Mouse (Mus musculus): ENCODE results near the gene Plvap. TPM values are rescaled to one million over a fixed set of nuclear protein-coding genes. Genes with fewer than 3 reads are reported as not detected.

Gene Plvap
- polyA plus RNA-seq, 1 experiment from 2014 or later, result 59.0 TPM

GRCm38 (mm10) chr8:71550754-71551153 lies 39.2 kb upstream of the Plvap start:
- Histone ChIP-seq H3K4me3 (ENCODE audit: low read depth, low read length) (no peak overlapping the region), H3K4me1 (ENCODE audit: control insufficient read depth, insufficient read depth, low read length) (no peaks in the 10 kb centered on the region), H3K9ac (ENCODE audit: low read depth, low read length) (no peak overlapping the region), H3K36me3 (ENCODE audit: control insufficient read depth, insufficient read depth, low read length) (peaks cover 28% of the 10 kb centered on the region), H3K4me2 (ENCODE audit: low read depth, low read length) (no peak overlapping the region), H3K27me3 (replicated peaks; ENCODE audit: control insufficient read depth, insufficient read depth, low read length) (0 out of 2 replicates have a peak, but pooled peaks cover 4% of the 10 kb centered on the region), H3K9me3 (ENCODE audit: control insufficient read depth, low read length) (no peaks in the 10 kb centered on the region), H3K27ac (replicated peaks; ENCODE audit: low read depth, low read length) (no peak overlapping the region)
- no peak for DNase-seq (ENCODE audit: low spot score)
- ATAC-seq (ENCODE audit: low read depth), result no peak
- 69% methylated on average over 7 of the region's 7 CpGs for WGBS

GRCm38 (mm10) chr8:71547590-71547989 lies 36.0 kb upstream of the Plvap start:
- DNase-seq (ENCODE audit: low spot score) (no peak), ATAC-seq (ENCODE audit: low read depth) (no peak)
- H3K36me3 ChIP-seq (ENCODE audit: control insufficient read depth, insufficient read depth, low read length), result peaks cover 36% of the 10 kb centered on the region
- H3K4me2 ChIP-seq (ENCODE audit: low read depth, low read length), result no peak overlapping the region
- H3K4me1 ChIP-seq (ENCODE audit: control insufficient read depth, insufficient read depth, low read length), result peaks cover 7% of the 10 kb centered on the region
- H3K27me3 ChIP-seq (replicated peaks; ENCODE audit: control insufficient read depth, insufficient read depth, low read length), result no peaks in the 10 kb centered on the region
- H3K4me3 ChIP-seq (ENCODE audit: low read depth, low read length), result no peak overlapping the region
- 90% methylated on average over 7 of the region's 7 CpGs for WGBS
- H3K9ac ChIP-seq (ENCODE audit: low read depth, low read length), result no peak overlapping the region
- no peaks in the 10 kb centered on the region for H3K9me3 ChIP-seq (ENCODE audit: control insufficient read depth, low read length)
- no peak overlapping the region for H3K27ac ChIP-seq (replicated peaks; ENCODE audit: low read depth, low read length)

GRCm38 (mm10) chr8:71545053-71545452 lies 33.5 kb upstream of the Plvap start:
- Histone ChIP-seq H3K27me3 (replicated peaks; ENCODE audit: control insufficient read depth, insufficient read depth, low read length) (no peaks in the 10 kb centered on the region), H3K9me3 (ENCODE audit: control insufficient read depth, low read length) (no peaks in the 10 kb centered on the region), H3K36me3 (ENCODE audit: control insufficient read depth, insufficient read depth, low read length) (peaks cover 36% of the 10 kb centered on the region), H3K9ac (ENCODE audit: low read depth, low read length) (no peak overlapping the region), H3K4me1 (ENCODE audit: control insufficient read depth, insufficient read depth, low read length) (peaks cover 7% of the 10 kb centered on the region), H3K4me3 (ENCODE audit: low read depth, low read length) (no peak overlapping the region), H3K4me2 (ENCODE audit: low read depth, low read length) (no peak overlapping the region), H3K27ac (replicated peaks; ENCODE audit: low read depth, low read length) (no peak overlapping the region)
- 86% methylated on average over 10 of the region's 11 CpGs for WGBS
- no peak for DNase-seq (ENCODE audit: low spot score)
- no peak for ATAC-seq (ENCODE audit: low read depth)

- DNase-seq (ENCODE audit: low spot score) (no peak), ATAC-seq (ENCODE audit: low read depth) (no peak)
- H3K4me2 ChIP-seq (ENCODE audit: low read depth, low read length), result peak overlapping the region; percentile 82
- peaks cover 34% of the 10 kb centered on the region for H3K36me3 ChIP-seq (ENCODE audit: control insufficient read depth, insufficient read depth, low read length)
- 84% methylated on average over 9 of the region's 9 CpGs for WGBS
- H3K27me3 ChIP-seq (replicated peaks; ENCODE audit: control insufficient read depth, insufficient read depth, low read length), result no peaks in the 10 kb centered on the region
- H3K9ac ChIP-seq (ENCODE audit: low read depth, low read length), result peak overlapping the region; percentile 82; the same call in 1 of the 2 replicates
- peak overlapping the region; percentile 93 for H3K4me3 ChIP-seq (ENCODE audit: low read depth, low read length)
- H3K4me1 ChIP-seq (ENCODE audit: control insufficient read depth, insufficient read depth, low read length), result peaks cover 7% of the 10 kb centered on the region
- H3K27ac ChIP-seq (replicated peaks; ENCODE audit: low read depth, low read length), result no peak overlapping the region
- H3K9me3 ChIP-seq (ENCODE audit: control insufficient read depth, low read length), result no peaks in the 10 kb centered on the region
Measured at GRCm38 (mm10) chr8:71543755-71544154, 32.2 kb upstream of the Plvap start.

- H3K4me2 ChIP-seq (ENCODE audit: low read depth, low read length), result peak within 1 kb of the TSS; percentile 82
- H3K9ac ChIP-seq (ENCODE audit: low read depth, low read length), result peak within 1 kb of the TSS; percentile 82
- 0% methylated on average over 21 of the region's 55 CpGs for WGBS
- no peak within 1 kb of the TSS; the same call in 1 of the 2 replicates for H3K27ac ChIP-seq (replicated peaks; ENCODE audit: low read depth, low read length)
- H3K36me3 ChIP-seq (ENCODE audit: control insufficient read depth, insufficient read depth, low read length), result peaks cover 25% of the 10 kb centered on the region
- DNase-seq (ENCODE audit: low spot score) (peak; percentile 100), ATAC-seq (ENCODE audit: low read depth) (peak; percentile 97)
- no peaks in the 10 kb centered on the region for H3K27me3 ChIP-seq (replicated peaks; ENCODE audit: control insufficient read depth, insufficient read depth, low read length)
- no peaks in the 10 kb centered on the region for H3K9me3 ChIP-seq (ENCODE audit: control insufficient read depth, low read length)
- peaks cover 10% of the 10 kb centered on the region for H3K4me1 ChIP-seq (ENCODE audit: control insufficient read depth, insufficient read depth, low read length)
- peak within 1 kb of the TSS; percentile 93 for H3K4me3 ChIP-seq (ENCODE audit: low read depth, low read length)
Measured at GRCm38 (mm10) chr8:71542632-71543343, 31.2 kb upstream of the Plvap start, which contains the start of gene Mvb12a. Gene Mvb12a (plus strand): TSS chr8:71542922.

GRCm38 (mm10) chr8:71537028-71537867 lies 25.7 kb upstream of the Plvap start, which contains the start of gene Bst2:
Gene Bst2 (minus strand): TSS chr8:71537456.
- Histone ChIP-seq H3K4me1 (ENCODE audit: control insufficient read depth, insufficient read depth, low read length) (peaks cover 7% of the 10 kb centered on the region; the same call in 1 of the 2 replicates), H3K9ac (ENCODE audit: low read depth, low read length) (peak within 1 kb of the TSS; percentile 54), H3K27ac (replicated peaks; ENCODE audit: low read depth, low read length) (peak within 1 kb of the TSS; percentile 59), H3K4me3 (ENCODE audit: low read depth, low read length) (peak within 1 kb of the TSS; percentile 44), H3K36me3 (ENCODE audit: control insufficient read depth, insufficient read depth, low read length) (no peaks in the 10 kb centered on the region), H3K27me3 (replicated peaks; ENCODE audit: control insufficient read depth, insufficient read depth, low read length) (no peaks in the 10 kb centered on the region), H3K4me2 (ENCODE audit: low read depth, low read length) (peak within 1 kb of the TSS; percentile 67), H3K9me3 (ENCODE audit: control insufficient read depth, low read length) (no peaks in the 10 kb centered on the region)
- 3% methylated on average over 35 of the region's 37 CpGs for WGBS
- peak; percentile 89 for ATAC-seq (ENCODE audit: low read depth)
- DNase-seq (ENCODE audit: low spot score), result peak; percentile 97

- H3K27ac ChIP-seq (replicated peaks; ENCODE audit: low read depth, low read length), result no peak overlapping the region
- no peak overlapping the region for H3K4me2 ChIP-seq (ENCODE audit: low read depth, low read length)
- H3K36me3 ChIP-seq (ENCODE audit: control insufficient read depth, insufficient read depth, low read length), result no peaks in the 10 kb centered on the region
- DNase-seq (ENCODE audit: low spot score) (no peak), ATAC-seq (ENCODE audit: low read depth) (no peak)
- H3K4me1 ChIP-seq (ENCODE audit: control insufficient read depth, insufficient read depth, low read length), result peaks cover 8% of the 10 kb centered on the region; the same call in 1 of the 2 replicates
- no peak overlapping the region for H3K9ac ChIP-seq (ENCODE audit: low read depth, low read length)
- no peaks in the 10 kb centered on the region for H3K9me3 ChIP-seq (ENCODE audit: control insufficient read depth, low read length)
- H3K27me3 ChIP-seq (replicated peaks; ENCODE audit: control insufficient read depth, insufficient read depth, low read length), result no peaks in the 10 kb centered on the region
- no peak overlapping the region for H3K4me3 ChIP-seq (ENCODE audit: low read depth, low read length)
- 60% methylated on average over 5 of the region's 5 CpGs for WGBS
Measured at GRCm38 (mm10) chr8:71535663-71536062, 24.1 kb upstream of the Plvap start.

GRCm38 (mm10) chr8:71534263-71534810 lies 22.8 kb upstream of the Plvap start:
- 46% methylated on average over 3 of the region's 3 CpGs for WGBS
- no peaks in the 10 kb centered on the region for H3K9me3 ChIP-seq (ENCODE audit: control insufficient read depth, low read length)
- no peak overlapping the region for H3K4me3 ChIP-seq (ENCODE audit: low read depth, low read length)
- peaks cover 11% of the 10 kb centered on the region; the same call in 1 of the 2 replicates for H3K4me1 ChIP-seq (ENCODE audit: control insufficient read depth, insufficient read depth, low read length)
- no peak overlapping the region for H3K4me2 ChIP-seq (ENCODE audit: low read depth, low read length)
- ATAC-seq (ENCODE audit: low read depth) (no peak), DNase-seq (ENCODE audit: low spot score) (no peak)
- no peak overlapping the region for H3K9ac ChIP-seq (ENCODE audit: low read depth, low read length)
- H3K27me3 ChIP-seq (replicated peaks; ENCODE audit: control insufficient read depth, insufficient read depth, low read length), result no peaks in the 10 kb centered on the region
- H3K27ac ChIP-seq (replicated peaks; ENCODE audit: low read depth, low read length), result no peak overlapping the region
- no peaks in the 10 kb centered on the region for H3K36me3 ChIP-seq (ENCODE audit: control insufficient read depth, insufficient read depth, low read length)

Measured in embryonic facial prominence, embryonic 14.5 days (tissue).